Mouse (Mus musculus) midbrain, embryonic 16.5 days (tissue): ENCODE measurements around the gene Efnb1. TPM values are rescaled to one million over a fixed set of nuclear protein-coding genes. Genes with fewer than 3 reads are reported as not detected.

Source experiments
- ATAC-seq: fragments of 200-750 bp; cut with Nextera tagmentation; 2 replicates; pipeline ENCODE4 v1.8.0; 2017; ENCODE audit warnings: moderate TSS enrichment
- H3K27ac ChIP-seq: fragments of 300-500 bp; sonication (generic); 2 replicates; pipeline ENCODE4 v1.5.1; 2014; ENCODE audit warnings: mild to moderate bottlenecking, low read length, mixed read lengths
- H3K27me3 ChIP-seq: fragments of 300-500 bp; sonication (generic); 2 replicates; pipeline ENCODE4 v1.6.1; 2014; ENCODE audit warnings: low read depth, low read length, mixed read lengths; ENCODE audit not compliant: control insufficient read depth, insufficient read depth
- H3K36me3 ChIP-seq: fragments of 300-500 bp; sonication (generic); 2 replicates; pipeline ENCODE4 v1.6.1; 2014; ENCODE audit warnings: mild to moderate bottlenecking, low read length, moderate library complexity, mixed read lengths; ENCODE audit not compliant: control insufficient read depth, insufficient read depth
- H3K4me1 ChIP-seq: fragments of 300-500 bp; sonication (generic); 2 replicates; pipeline ENCODE4 v1.6.1; 2014; ENCODE audit warnings: mild to moderate bottlenecking, low read length, mixed read lengths; ENCODE audit not compliant: control insufficient read depth, insufficient read depth
- H3K4me2 ChIP-seq: fragments of 300-500 bp; sonication (generic); 2 replicates; pipeline ENCODE4 v1.6.1; 2014; ENCODE audit warnings: mild to moderate bottlenecking, low read length, mixed read lengths
- H3K4me3 ChIP-seq: fragments of 300-500 bp; sonication (generic); 2 replicates; pipeline ENCODE4 v1.5.1; 2014; ENCODE audit warnings: low read depth, mild to moderate bottlenecking, low read length, moderate library complexity, mixed read lengths
- H3K9ac ChIP-seq: fragments of 300-500 bp; sonication (generic); 2 replicates; pipeline ENCODE4 v1.6.1; 2014; ENCODE audit warnings: low read depth, low read length, mixed read lengths
- H3K9me3 ChIP-seq: fragments of 300-500 bp; sonication (generic); replicated peaks from 2 replicates; pipeline ENCODE4 v1.6.1; 2014; ENCODE audit warnings: mild to moderate bottlenecking, low read length, mixed read lengths; ENCODE audit not compliant: control insufficient read depth, poor library complexity, severe bottlenecking
- WGBS: fragments of 180-500 bp; shearing (Covaris S2); extraction: QIAGEN DNeasy Blood & Tissue Kit; methylation state at CpG from one replicate; pipeline ENCODE4 v1.1.7; 2014; 5-methylcytosine and 5-hydroxymethylcytosine counted together
- polyA plus RNA-seq: library from polyadenylated mRNA; unstranded; fragments of >200 nt; fragmentation: Nextera tagmentation; extraction: Ambion mirVana; gene quantifications from 2 replicates; pipeline ENCODE4 v1.2.1, GENCODE M21; 2015

Efnb1 gene
- polyA plus RNA-seq, 1 experiment from 2014 or later: 15.6 TPM

- H3K36me3 ChIP-seq: 0 out of 2 replicates have a peak, but pooled peaks cover 4% of the 10 kb centered on the region
- no peak overlapping the region for H3K4me3 ChIP-seq
- no peak overlapping the region for H3K27ac ChIP-seq
- H3K9me3 ChIP-seq: no peaks in the 10 kb centered on the region
- H3K4me2 ChIP-seq: no peak overlapping the region
- no peaks in the 10 kb centered on the region for H3K27me3 ChIP-seq
- ATAC-seq: no peak
- peaks cover 2% of the 10 kb centered on the region; the same call in 1 of the 2 replicates for H3K4me1 ChIP-seq
- WGBS: 63% methylated on average over 3 of the region's 3 CpGs
- no peak overlapping the region for H3K9ac ChIP-seq
These were observed 14.8 kb downstream of the Efnb1 start for GRCm38 (mm10) chrX:99150712-99151111.

- no peak overlapping the region for H3K9ac ChIP-seq
- no peaks in the 10 kb centered on the region for H3K27me3 ChIP-seq
- H3K27ac ChIP-seq: no peak overlapping the region
- no peak overlapping the region for H3K4me2 ChIP-seq
- no peak for ATAC-seq
- H3K4me3 ChIP-seq: no peak overlapping the region
- 68% methylated on average over 4 of the region's 4 CpGs for WGBS
- peaks cover 2% of the 10 kb centered on the region; the same call in 1 of the 2 replicates for H3K4me1 ChIP-seq
- H3K9me3 ChIP-seq: no peaks in the 10 kb centered on the region
- H3K36me3 ChIP-seq: no peaks in the 10 kb centered on the region
These were observed 15.5 kb downstream of the Efnb1 start for GRCm38 (mm10) chrX:99151434-99151833.

GRCm38 (mm10) chrX:99152141-99152540 lies 16.2 kb downstream of the Efnb1 start:
- Histone ChIP-seq H3K4me3 (no peak overlapping the region), H3K9me3 (no peaks in the 10 kb centered on the region), H3K4me1 (peaks cover 2% of the 10 kb centered on the region; the same call in 1 of the 2 replicates), H3K9ac (no peak overlapping the region), H3K36me3 (no peaks in the 10 kb centered on the region), H3K27me3 (no peaks in the 10 kb centered on the region), H3K27ac (no peak overlapping the region), H3K4me2 (no peak overlapping the region)
- 25% methylated on average over 3 of the region's 3 CpGs for WGBS
- no peak for ATAC-seq

GRCm38 (mm10) chrX:99152566-99153265 lies 16.8 kb downstream of the Efnb1 start:
- H3K36me3 ChIP-seq: no peaks in the 10 kb centered on the region
- H3K4me1 ChIP-seq: peaks cover 2% of the 10 kb centered on the region; the same call in 1 of the 2 replicates
- no peak overlapping the region for H3K4me2 ChIP-seq
- WGBS: 31% methylated on average over 8 of the region's 9 CpGs
- ATAC-seq: 0 out of 2 replicates have a peak, but pooled peaks have one; percentile 37
- H3K27ac ChIP-seq: no peak overlapping the region
- no peaks in the 10 kb centered on the region for H3K9me3 ChIP-seq
- no peaks in the 10 kb centered on the region for H3K27me3 ChIP-seq
- no peak overlapping the region for H3K4me3 ChIP-seq
- H3K9ac ChIP-seq: no peak overlapping the region

GRCm38 (mm10) chrX:99153266-99153646 lies 17.3 kb downstream of the Efnb1 start:
- H3K4me3 ChIP-seq: no peak overlapping the region
- H3K9me3 ChIP-seq: no peaks in the 10 kb centered on the region
- no peak overlapping the region for H3K27ac ChIP-seq
- peaks cover 2% of the 10 kb centered on the region; the same call in 1 of the 2 replicates for H3K4me1 ChIP-seq
- 27% methylated on average over 3 of the region's 3 CpGs for WGBS
- no peak for ATAC-seq
- H3K9ac ChIP-seq: no peak overlapping the region
- no peaks in the 10 kb centered on the region for H3K27me3 ChIP-seq
- H3K4me2 ChIP-seq: no peak overlapping the region
- no peaks in the 10 kb centered on the region for H3K36me3 ChIP-seq

- no peak overlapping the region for H3K4me2 ChIP-seq
These were observed 18.4 kb downstream of the Efnb1 start for GRCm38 (mm10) chrX:99154358-99154757.

GRCm38 (mm10) chrX:99159020-99159419 lies 23.1 kb downstream of the Efnb1 start:
- 87% methylated on average over 8 of the region's 8 CpGs for WGBS
- ATAC-seq: no peak
- no peak overlapping the region for H3K4me2 ChIP-seq

More at GRCm38 (mm10) chrX:99154358-99154757, 18.4 kb downstream of the Efnb1 start:
- 85% methylated on average over 5 of the region's 5 CpGs for WGBS
- no peak overlapping the region for H3K27ac ChIP-seq
- no peak for ATAC-seq
- no peak overlapping the region for H3K9ac ChIP-seq
- H3K4me3 ChIP-seq: no peak overlapping the region
- peaks cover 2% of the 10 kb centered on the region; the same call in 1 of the 2 replicates for H3K4me1 ChIP-seq
- H3K9me3 ChIP-seq: no peaks in the 10 kb centered on the region
- H3K27me3 ChIP-seq: no peaks in the 10 kb centered on the region
- H3K36me3 ChIP-seq: no peaks in the 10 kb centered on the region

GRCm38 (mm10) chrX:99164111-99164510 lies 28.2 kb downstream of the Efnb1 start:
- peaks cover 3% of the 10 kb centered on the region for H3K27me3 ChIP-seq
- H3K9ac ChIP-seq: no peak overlapping the region
- H3K9me3 ChIP-seq: no peaks in the 10 kb centered on the region

More at GRCm38 (mm10) chrX:99159020-99159419, 23.1 kb downstream of the Efnb1 start:
- H3K27me3 ChIP-seq: no peaks in the 10 kb centered on the region; the same call in 1 of the 2 replicates
- H3K4me1 ChIP-seq: no peaks in the 10 kb centered on the region
- H3K27ac ChIP-seq: no peak overlapping the region
- no peak overlapping the region for H3K9ac ChIP-seq
- H3K9me3 ChIP-seq: no peaks in the 10 kb centered on the region
- no peak overlapping the region for H3K4me3 ChIP-seq
- no peaks in the 10 kb centered on the region for H3K36me3 ChIP-seq

GRCm38 (mm10) chrX:99164855-99165368 lies 29.0 kb downstream of the Efnb1 start:
- H3K27me3 ChIP-seq: peaks cover 3% of the 10 kb centered on the region
- no peaks in the 10 kb centered on the region for H3K36me3 ChIP-seq
- no peak overlapping the region for H3K27ac ChIP-seq
- H3K4me1 ChIP-seq: no peaks in the 10 kb centered on the region
- ATAC-seq: no peak
- no peak overlapping the region for H3K9ac ChIP-seq
- H3K9me3 ChIP-seq: no peaks in the 10 kb centered on the region
- no peak overlapping the region for H3K4me3 ChIP-seq
- WGBS: 38% methylated on average over 4 of the region's 4 CpGs
- H3K4me2 ChIP-seq: no peak overlapping the region

More at GRCm38 (mm10) chrX:99164111-99164510, 28.2 kb downstream of the Efnb1 start:
- Histone ChIP-seq H3K4me3 (no peak overlapping the region), H3K27ac (no peak overlapping the region), H3K4me2 (no peak overlapping the region), H3K36me3 (no peaks in the 10 kb centered on the region), H3K4me1 (no peaks in the 10 kb centered on the region)
- WGBS: 92% methylated on average over 2 of the region's 2 CpGs
- no peak for ATAC-seq
